Mouse (Mus musculus): ENCODE results near the gene Adam15. TPM values are rescaled to one million over a fixed set of nuclear protein-coding genes. Genes with fewer than 3 reads are reported as not detected.

Adam15 gene
- polyA plus RNA-seq, 1 experiment from 2014 or later = 44.0 TPM

GRCm38 (mm10) chr3:89291874-89292273 lies 57.9 kb downstream of the Adam15 start:
- Histone ChIP-seq H3K4me2 (replicated peaks) (no peak overlapping the region), H3K4me1 (replicated peaks; ENCODE audit: control insufficient read depth, insufficient read depth, low read length) (no peaks in the 10 kb centered on the region), H3K36me3 (replicated peaks; ENCODE audit: control insufficient read depth, insufficient read depth) (no peaks in the 10 kb centered on the region), H3K4me3 (replicated peaks; ENCODE audit: low read length) (no peak overlapping the region), H3K27ac (no peak overlapping the region), H3K9ac (no peak overlapping the region), H3K27me3 (ENCODE audit: control insufficient read depth, insufficient read depth, low read length) (no peaks in the 10 kb centered on the region), H3K9me3 (ENCODE audit: control insufficient read depth, low read length) (no peaks in the 10 kb centered on the region)
- DNase-seq (ENCODE audit: low spot score) (no peak), ATAC-seq (ENCODE audit: low FRiP score) (no peak)
- WGBS = 81% methylated on average over 10 of the region's 10 CpGs

Other genes starting within 250 kb of the Adam15 start
- not detected in 2 replicates for gene Gm43738, start 248.9 kb downstream of the Adam15 start, polyA plus RNA-seq (2014; fragmentation: Nextera tagmentation; extraction: Ambion mirVana)
- gene Fdps, start 248.0 kb downstream of the Adam15 start, polyA plus RNA-seq (2014; fragmentation: Nextera tagmentation; extraction: Ambion mirVana) = 416 and 468 TPM in 2 replicates
- gene Pklr, start 213.9 kb downstream of the Adam15 start, polyA plus RNA-seq (2014; fragmentation: Nextera tagmentation; extraction: Ambion mirVana) = 0.11 TPM in 1 of 2 replicates, not detected in the other
- 29.9 and 36.8 TPM in 2 replicates for gene Hcn3, start 189.8 kb downstream of the Adam15 start, polyA plus RNA-seq (2014; fragmentation: Nextera tagmentation; extraction: Ambion mirVana)
- gene Clk2, start 185.2 kb downstream of the Adam15 start, polyA plus RNA-seq (2014; fragmentation: Nextera tagmentation; extraction: Ambion mirVana) = 19.0 and 19.2 TPM in 2 replicates
- 128 and 134 TPM in 2 replicates for gene Scamp3, start 172.5 kb downstream of the Adam15 start, polyA plus RNA-seq (2014; fragmentation: Nextera tagmentation; extraction: Ambion mirVana)
- gene Fam189b, start 166.9 kb downstream of the Adam15 start, polyA plus RNA-seq (2014; fragmentation: Nextera tagmentation; extraction: Ambion mirVana) = 32.9 and 33.3 TPM in 2 replicates
- gene Gba, start 147.1 kb downstream of the Adam15 start, polyA plus RNA-seq (2014; fragmentation: Nextera tagmentation; extraction: Ambion mirVana) = 45.7 and 48.8 TPM in 2 replicates
- gene Thbs3, start 134.8 kb downstream of the Adam15 start, polyA plus RNA-seq (2014; fragmentation: Nextera tagmentation; extraction: Ambion mirVana) = 29.0 and 31.0 TPM in 2 replicates
- gene Mtx1, start 122.9 kb downstream of the Adam15 start, polyA plus RNA-seq (2014; fragmentation: Nextera tagmentation; extraction: Ambion mirVana) = 144 and 148 TPM in 2 replicates
- gene Muc1, start 120.9 kb downstream of the Adam15 start, polyA plus RNA-seq (2014; fragmentation: Nextera tagmentation; extraction: Ambion mirVana) = 0.47 and 0.52 TPM in 2 replicates
- 209 and 224 TPM in 2 replicates for gene Krtcap2, start 104.0 kb downstream of the Adam15 start, polyA plus RNA-seq (2014; fragmentation: Nextera tagmentation; extraction: Ambion mirVana)
- gene Trim46, start 103.7 kb downstream of the Adam15 start, polyA plus RNA-seq (2014; fragmentation: Nextera tagmentation; extraction: Ambion mirVana) = 65.8 and 66.5 TPM in 2 replicates
- gene Dpm3, start 90.6 kb downstream of the Adam15 start, polyA plus RNA-seq (2014; fragmentation: Nextera tagmentation; extraction: Ambion mirVana) = 80.7 and 94.4 TPM in 2 replicates
- gene Slc50a1, start 79.4 kb downstream of the Adam15 start, polyA plus RNA-seq (2014; fragmentation: Nextera tagmentation; extraction: Ambion mirVana) = 36.0 and 38.8 TPM in 2 replicates
- gene Efna1, start 68.9 kb downstream of the Adam15 start, polyA plus RNA-seq (2014; fragmentation: Nextera tagmentation; extraction: Ambion mirVana) = 9.4 and 10.8 TPM in 2 replicates
- 62.5 and 70.3 TPM in 2 replicates for gene Efna3, start 27.0 kb downstream of the Adam15 start, polyA plus RNA-seq (2014; fragmentation: Nextera tagmentation; extraction: Ambion mirVana)
- gene Efna4, start 12.0 kb downstream of the Adam15 start, polyA plus RNA-seq (2014; fragmentation: Nextera tagmentation; extraction: Ambion mirVana) = 4.4 and 4.9 TPM in 2 replicates
- 0.12 and 0.21 TPM in 2 replicates for gene Dcst2, start 12.0 kb upstream of the Adam15 start, polyA plus RNA-seq (2014; fragmentation: Nextera tagmentation; extraction: Ambion mirVana)
- gene Dcst1, start 15.3 kb upstream of the Adam15 start, polyA plus RNA-seq (2014; fragmentation: Nextera tagmentation; extraction: Ambion mirVana) = 0.43 and 1.1 TPM in 2 replicates
- 0.46 and 1.1 TPM in 2 replicates for gene Zbtb7b, start 44.8 kb upstream of the Adam15 start, polyA plus RNA-seq (2014; fragmentation: Nextera tagmentation; extraction: Ambion mirVana)
- gene Lenep, start 52.8 kb upstream of the Adam15 start, polyA plus RNA-seq (2014; fragmentation: Nextera tagmentation; extraction: Ambion mirVana) = not detected in 2 replicates
- 30.8 and 33.4 TPM in 2 replicates for gene Flad1, start 61.9 kb upstream of the Adam15 start, polyA plus RNA-seq (2014; fragmentation: Nextera tagmentation; extraction: Ambion mirVana)
- 94.0 and 99.4 TPM in 2 replicates for gene Cks1b, start 68.4 kb upstream of the Adam15 start, polyA plus RNA-seq (2014; fragmentation: Nextera tagmentation; extraction: Ambion mirVana)
- gene Shc1, start 68.4 kb upstream of the Adam15 start, polyA plus RNA-seq (2014; fragmentation: Nextera tagmentation; extraction: Ambion mirVana) = 12.1 and 13.9 TPM in 2 replicates
- gene Pygo2, start 80.2 kb upstream of the Adam15 start, polyA plus RNA-seq (2014; fragmentation: Nextera tagmentation; extraction: Ambion mirVana) = 47.1 and 50.6 TPM in 2 replicates
- 9.8 and 12.8 TPM in 2 replicates for gene Pbxip1, start 86.7 kb upstream of the Adam15 start, polyA plus RNA-seq (2014; fragmentation: Nextera tagmentation; extraction: Ambion mirVana)
- 117 and 121 TPM in 2 replicates for gene Pmvk, start 104.5 kb upstream of the Adam15 start, polyA plus RNA-seq (2014; fragmentation: Nextera tagmentation; extraction: Ambion mirVana)
- gene Kcnn3, start 170.2 kb upstream of the Adam15 start, polyA plus RNA-seq (2014; fragmentation: Nextera tagmentation; extraction: Ambion mirVana) = 7.3 and 7.7 TPM in 2 replicates

Measured in hindbrain, embryonic 14.5 days (tissue).